Mouse (Mus musculus): ENCODE measurements at regions not wholly inside any gene's neighbourhood (a gene's known extent, or its start where the extent isn't known, plus 50 kb on each side); places are given as distances from the start of the nearest gene placed in this dataset.

GRCm38 (mm10) chr15:7663888-7664287 is 146.8 kb upstream of the Gdnf start:
- TF ChIP-seq POLR2A (IDR thresholded peaks at IDR 0.05; ENCODE audit: extremely low read depth, insufficient read depth, low read length) (no peak), CTCF (IDR thresholded peaks at IDR 0.05; ENCODE audit: low read depth, low read length) (no peak)
